Mouse (Mus musculus) lung, postnatal 4 days (tissue): Measurements from ENCODE around the gene Gm4869.

Experiments used
- DNase-seq, 2 experiments: peaks; one replicate each; pipeline ENCODE4 v3.0.0; 2021

Gm4869 gene

DNA sequence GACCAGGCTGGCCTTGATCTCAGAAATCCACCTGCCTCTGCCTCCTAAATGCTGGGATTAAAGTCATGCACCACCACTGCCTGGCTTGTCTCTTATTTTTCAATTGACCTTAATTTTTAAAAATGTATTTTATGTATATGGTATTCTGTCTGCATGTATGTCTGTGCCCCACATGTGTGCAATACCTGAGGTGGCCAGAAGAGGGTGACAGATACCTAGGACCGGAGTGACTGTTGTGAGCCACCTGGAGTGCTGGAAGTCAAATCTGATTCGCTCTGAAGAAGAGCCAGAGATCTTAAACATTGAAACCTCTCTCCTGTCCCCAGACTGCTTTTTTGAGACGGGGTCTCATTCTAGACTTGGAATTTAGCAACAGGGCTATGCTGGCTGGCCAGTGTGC, 26.9 kb downstream of the Gm4869 start:
- peak in 1 of 2 experiments; percentile 19 for DNase-seq

DNA sequence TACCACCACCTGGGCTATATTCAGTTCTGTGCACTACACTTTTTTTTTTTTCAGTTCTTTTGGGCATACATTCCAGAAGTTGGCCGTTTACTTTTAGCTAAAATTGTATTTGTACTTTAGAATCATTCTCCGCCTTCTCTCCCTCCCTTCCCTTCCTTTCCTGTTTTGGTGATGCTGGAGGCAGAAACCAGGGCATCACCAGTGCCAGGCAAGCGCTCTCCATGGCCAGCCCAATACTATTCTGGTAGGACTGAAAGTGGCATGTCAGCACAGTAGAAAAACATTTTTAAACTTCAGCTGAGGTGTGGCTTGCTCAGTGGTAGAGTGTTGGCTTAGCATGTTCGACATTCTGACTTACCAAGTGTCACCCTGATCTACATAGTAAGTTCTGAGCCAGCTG, 36.0 kb downstream of the Gm4869 start:
- DNase-seq, result no peak

DNA sequence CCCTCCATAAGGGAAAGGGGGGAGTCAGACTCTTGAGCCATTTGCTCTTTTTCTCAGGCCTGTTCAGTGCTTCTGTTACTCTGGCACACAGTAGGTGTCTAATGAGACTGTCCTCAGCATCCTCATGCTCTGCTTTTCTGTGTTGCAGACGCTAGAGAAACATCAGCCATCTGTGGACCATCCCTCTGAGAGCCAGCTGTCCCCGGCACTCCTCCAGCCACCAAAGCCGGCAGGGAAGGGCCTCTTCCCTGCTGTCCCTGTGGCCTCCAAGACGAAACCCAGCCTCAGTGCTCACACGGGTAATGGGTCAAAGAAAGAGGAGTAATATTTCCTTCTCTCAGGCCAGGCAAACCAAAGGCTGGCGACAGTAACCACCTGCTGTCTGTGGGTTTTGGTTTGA, 45.7 kb downstream of the Gm4869 start:
- DNase-seq, result no peak

DNA sequence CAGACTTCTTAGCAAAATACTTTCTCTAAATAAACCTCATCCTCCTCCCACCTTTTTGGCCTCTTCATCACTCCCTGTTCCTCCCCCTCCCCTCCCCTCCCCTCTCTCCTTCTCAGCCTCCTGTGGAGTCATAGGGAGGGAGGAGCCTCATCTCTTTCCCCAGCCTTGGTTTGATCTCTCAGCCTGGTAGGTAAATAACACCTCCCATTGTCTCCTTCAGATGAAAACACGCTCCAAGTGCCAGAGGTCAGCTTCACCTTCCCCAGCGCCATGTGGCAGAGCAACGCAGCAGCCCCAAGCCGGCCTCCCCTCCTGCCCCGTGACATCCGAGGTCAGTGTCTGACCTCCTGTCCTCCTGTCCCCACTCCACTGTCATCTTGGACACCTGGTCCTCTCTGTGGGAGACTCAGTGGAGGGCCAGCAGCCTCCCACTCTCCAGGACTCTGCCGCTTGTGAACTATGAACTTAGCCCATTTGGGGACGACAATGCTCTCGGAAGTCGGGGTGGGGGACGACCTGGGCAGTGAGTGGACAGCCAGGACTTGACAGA, 47.3 kb downstream of the Gm4869 start:
- no peak for DNase-seq

DNA sequence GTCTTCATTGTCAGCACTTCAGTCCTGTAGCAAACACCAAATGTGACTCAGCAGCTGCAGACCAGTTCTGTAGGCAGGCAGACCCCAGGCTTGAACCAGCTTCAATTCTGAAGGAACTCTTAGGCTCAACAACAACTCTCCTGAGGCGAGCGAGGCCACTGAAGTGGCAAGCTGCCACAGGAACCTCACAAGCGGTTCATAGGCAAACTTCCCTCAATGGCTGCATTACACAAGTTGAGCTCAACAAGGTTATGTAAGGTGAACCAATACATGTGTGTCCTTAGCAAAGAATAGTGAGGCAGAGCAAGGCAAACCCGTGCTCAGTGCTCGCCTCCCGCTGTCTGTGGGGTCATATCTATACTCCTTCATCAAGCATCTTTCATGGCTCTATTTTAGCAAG, 52.7 kb downstream of the Gm4869 start:
- DNase-seq, result no peak

DNA sequence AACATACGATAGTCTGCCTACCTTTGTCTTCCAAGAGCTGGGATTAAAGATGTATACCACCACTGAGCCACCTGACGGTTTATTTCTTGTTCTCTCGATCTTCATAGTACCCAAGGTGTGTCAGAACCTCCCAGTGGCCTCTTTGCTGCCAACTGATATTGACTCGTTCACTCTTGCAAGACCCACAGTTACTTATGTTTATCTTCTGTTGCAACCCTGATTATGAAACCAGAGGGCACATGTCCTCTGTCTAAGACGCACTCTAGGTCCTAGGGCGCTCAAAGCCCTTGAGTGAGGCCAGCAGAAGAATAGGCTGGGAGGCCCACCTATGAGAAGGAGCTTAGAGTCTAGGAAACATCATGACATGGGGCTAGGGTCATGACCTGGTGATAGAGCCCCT, 55.3 kb downstream of the Gm4869 start:
- no peak for DNase-seq

DNA sequence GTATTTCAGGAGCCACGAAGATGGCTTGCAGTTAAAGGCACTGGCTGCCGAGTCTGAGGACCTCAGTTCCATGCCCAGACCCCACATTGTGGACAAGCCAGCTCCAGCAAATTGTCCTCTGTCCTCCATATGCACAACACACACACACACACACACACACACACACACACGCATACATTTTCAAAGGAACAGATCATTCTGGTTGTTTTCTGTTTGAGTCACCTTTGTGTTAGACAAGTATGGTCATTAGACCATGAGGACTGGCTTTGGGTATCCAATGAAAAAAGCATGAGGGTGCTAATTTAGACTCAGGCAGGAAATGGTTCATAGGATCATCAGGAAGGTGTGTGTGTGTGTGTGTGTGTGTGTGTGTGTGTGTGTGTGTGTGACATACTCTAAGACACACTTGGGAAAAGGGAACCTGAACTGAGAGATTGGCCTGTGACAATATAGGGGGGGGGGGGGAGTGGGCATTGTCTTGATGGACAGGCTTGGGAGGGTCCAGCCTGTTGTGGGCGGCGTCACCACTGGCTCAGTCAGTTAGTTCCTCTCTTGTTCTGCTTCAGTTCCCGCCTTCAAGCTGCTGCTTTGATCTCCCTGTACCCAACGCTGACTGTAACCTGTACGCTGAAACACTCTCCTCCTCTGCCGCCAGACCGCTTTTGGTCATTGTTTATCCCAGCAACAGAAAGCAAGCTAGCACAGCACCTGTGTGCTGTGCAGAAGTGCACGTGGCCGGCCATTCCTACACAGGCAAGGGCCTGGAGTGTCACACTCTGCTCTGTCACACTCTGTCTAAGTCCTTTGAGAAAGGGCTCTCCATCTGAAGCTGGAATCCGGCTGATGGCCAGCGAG, 56.8 kb downstream of the Gm4869 start:
- peak in 1 of 2 experiments; percentile 38 for DNase-seq

DNA sequence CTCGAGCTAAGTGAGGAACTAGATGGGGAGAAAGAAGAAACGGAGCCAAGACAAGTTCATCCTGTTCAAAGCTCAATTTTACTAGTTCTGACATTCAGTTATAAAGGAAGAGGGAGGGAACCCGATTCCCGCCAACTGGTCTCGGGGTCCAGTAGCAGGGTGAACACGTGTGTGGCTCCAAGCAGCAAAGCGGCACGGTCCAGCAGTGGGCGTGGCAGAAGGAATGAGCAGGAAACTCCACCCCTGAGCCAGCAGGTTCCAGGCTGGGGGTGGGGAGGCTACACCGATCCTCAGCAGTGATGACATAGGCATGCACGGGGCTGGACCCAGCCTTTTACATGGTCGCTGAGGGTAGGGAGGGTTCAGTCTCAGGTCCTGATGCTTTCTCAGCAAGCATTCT, 57.5 kb downstream of the Gm4869 start:
- DNase-seq, result peak; percentile 78 to 84

DNA sequence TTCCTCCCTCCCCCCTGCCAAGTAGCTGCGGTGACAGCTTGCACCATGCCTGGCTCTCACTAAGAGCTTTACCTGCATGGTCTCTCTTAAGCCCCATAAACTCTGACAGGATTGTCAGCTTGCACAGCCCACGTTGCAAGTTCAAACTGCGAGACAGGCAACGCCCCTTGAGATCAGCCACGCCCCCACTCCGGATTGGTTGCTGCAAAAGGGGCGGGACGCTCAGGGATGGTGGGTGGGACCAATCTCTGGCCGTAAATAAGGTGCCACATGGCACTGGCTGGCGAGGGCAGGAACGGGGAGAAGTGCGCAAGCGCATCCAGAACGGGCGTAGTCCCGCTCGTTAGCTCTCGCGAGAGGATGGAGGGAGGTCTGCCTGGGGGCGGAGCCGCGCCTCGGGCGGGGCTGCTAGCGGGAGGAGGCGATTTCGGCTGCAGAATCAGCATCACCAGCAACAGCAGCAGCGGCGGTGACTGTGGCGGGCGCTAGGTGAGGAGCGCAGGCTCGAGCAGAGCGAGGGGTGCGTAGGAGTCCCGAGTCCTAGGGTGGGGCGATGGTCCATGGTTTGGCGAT, 59.8 kb downstream of the Gm4869 start, which contains the start of gene Chst12:
Gene Chst12, plus strand, starts transcription at position 343 of the 573 bp plus-strand sequence.
- DNase-seq, result peak; percentile 100

DNA sequence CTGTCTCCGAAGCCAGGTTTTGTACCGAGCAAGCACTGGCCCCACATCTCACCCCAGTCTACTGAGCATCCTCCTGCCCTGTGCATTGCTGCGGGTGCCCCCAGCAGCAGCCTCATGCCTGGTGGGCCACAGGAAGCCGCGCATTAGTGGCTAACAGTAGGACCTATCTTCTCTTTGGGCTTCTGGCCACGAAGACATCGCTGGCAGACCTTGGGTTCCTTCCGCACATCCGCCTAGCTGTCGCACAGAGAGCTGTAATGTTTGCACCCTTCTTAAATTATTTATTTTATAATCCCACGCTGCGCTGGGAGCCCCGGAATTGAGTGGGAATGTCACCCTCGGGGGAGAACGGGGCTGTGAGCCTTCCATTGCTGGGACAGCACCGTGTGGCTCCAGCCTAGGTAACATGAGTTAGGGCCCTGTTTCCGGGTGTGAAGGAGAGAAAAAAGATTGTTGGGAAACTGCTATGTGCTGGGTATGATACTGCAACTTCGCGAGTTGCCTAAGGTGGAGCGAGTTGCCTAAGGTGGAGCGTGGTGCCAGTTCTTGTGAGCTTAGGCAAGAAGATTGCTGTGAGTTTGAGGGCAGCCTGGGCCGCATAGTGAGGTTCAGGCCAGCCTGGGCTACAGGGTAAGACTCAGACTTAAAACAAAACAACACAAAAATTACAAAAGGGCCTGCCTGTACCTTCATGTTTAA, 60.8 kb downstream of the Gm4869 start:
- DNase-seq, result peak in 1 of 2 experiments; percentile 26

DNA sequence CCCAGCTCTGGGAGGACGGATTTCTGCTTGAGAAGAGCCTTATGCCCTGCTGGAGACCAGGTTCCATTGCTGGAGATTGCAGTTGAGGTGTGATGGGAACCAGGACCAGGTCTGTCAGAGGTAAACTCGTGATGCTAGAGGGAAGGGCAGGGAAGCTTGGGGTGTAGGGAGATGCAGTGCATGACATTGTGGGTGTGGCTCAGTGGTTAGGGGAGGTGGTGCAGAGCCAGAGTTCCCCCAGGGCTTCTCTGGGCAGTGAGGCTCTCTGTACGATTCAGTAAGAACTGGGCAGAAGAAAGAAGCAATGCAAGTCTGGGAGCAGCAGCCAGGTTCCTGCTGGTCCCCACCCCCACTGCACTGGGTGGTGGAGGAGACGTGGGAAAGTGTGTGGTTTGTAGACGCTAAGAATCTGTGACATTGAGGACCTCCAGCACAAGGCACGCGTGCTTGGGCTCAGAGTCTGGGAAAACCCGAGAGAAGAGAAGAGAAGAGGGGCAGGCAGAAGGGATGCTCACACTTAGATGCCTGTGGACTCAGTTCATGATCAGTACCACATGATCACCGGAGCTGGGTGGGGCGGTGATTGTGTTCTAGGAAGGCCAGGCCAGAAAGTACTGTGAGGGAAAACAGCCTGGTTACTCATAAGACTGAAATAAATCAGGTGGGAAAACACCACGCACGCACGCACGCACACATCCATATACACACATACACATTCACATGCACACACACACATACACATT, 62.2 kb downstream of the Gm4869 start:
- DNase-seq, result no peak

DNA sequence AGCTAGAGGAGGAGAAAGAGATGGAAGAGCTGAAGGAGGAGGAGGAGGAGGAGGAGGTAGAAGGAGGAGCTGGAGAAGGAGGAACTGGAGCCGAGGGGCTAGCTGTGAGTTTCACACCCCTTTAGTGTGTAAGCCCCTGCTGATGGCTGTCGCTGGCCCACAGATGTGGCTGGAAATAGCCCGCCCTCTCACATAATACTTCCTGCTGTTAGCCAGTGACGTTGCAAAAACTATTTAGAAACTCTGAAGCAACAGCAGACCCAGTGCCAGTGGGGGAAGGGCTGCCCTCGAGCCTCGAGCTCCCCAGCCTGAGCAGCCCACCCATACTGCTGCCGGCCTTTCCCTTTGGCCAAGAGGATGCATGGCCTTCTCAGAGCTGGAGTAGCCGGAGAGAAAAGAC, 63.2 kb downstream of the Gm4869 start:
- DNase-seq, result peak; percentile 73 to 81

DNA sequence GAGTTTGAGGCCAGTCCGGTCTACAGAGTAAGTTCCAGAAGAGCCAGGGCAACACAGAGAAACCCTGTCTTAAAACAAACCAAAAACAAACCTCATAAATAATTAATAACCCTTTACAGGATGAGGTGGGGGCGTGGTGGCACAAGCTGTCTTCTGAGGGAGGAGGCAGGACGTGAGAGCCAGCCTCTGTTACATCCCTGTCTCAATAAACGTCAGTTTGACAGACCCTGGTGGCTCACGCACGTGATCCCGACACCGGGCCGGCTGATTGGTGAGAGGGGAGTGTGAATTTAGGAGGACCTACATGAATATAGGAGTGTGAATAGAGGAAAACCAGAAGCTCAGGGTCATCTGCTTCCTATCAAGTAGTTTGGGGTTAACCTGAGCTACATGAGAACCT, 63.8 kb downstream of the Gm4869 start:
- no peak for DNase-seq

DNA sequence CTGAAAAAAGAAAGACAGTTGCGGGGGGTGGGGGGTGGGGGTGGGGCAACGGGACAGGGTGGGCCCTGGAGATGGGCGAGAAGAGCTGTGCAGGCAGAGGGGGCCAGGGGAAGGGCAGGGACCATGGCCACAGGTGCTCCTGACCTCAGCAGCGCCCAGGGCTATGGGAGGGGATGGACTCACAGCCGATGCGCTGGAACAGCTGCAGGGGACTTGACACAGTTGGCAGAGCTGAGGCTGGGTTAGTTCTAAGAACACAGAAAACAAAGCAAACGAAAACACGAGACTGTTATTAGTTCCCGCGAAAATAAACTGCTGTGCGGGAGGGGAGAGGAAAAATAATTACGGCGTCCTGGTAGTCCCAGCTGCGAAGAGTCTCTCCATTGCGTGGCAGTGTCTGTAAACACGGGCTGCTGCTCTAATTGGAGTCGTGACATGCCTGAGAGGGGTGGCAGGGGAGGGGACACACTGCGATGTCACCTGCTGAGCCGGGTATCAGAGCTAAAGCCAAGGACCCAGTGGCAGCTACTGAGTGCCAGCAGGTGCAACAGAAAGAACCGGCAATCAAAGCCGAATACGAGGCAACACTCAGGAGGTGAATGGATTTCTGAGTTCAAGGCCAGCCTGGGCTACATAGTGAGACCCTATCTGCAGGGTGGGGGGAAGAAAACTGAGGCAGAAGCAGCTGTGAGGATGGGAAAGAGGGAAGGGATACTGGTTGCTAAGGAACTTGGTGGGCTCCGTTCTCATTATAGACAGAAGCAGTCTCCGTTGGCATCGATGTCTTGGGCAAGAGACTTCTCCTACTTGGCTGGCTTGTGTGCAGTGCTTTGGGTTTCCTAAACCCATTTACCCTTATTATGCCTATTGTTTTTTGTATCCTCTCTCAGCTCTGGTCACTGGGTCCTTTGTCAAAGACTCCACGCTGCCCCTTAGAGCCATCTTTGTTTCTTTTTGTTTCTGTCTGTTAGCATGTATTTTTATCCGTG, 64.9 kb downstream of the Gm4869 start:
- no peak for DNase-seq

DNA sequence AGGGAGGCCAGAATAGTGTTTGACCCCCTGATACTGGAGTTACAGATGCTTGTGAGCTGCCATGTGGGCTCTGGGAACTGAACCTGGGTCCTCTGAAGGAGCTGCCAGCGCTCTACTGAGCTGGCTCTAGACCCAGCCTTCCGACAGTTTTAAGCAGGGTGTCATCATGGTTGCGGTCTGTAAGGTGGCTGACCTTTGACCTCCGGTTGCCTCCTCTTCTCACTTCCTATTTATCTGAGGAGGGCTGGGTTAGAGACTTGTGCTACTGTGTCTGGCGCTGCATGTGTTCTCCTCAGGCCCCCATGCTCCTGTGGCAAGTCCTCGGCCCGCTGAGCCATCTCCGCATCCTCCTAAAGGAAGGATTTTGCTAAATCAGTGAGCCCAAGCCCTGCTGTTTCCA, 68.5 kb downstream of the Gm4869 start:
- peak in 1 of 2 experiments; percentile 51 for DNase-seq

DNA sequence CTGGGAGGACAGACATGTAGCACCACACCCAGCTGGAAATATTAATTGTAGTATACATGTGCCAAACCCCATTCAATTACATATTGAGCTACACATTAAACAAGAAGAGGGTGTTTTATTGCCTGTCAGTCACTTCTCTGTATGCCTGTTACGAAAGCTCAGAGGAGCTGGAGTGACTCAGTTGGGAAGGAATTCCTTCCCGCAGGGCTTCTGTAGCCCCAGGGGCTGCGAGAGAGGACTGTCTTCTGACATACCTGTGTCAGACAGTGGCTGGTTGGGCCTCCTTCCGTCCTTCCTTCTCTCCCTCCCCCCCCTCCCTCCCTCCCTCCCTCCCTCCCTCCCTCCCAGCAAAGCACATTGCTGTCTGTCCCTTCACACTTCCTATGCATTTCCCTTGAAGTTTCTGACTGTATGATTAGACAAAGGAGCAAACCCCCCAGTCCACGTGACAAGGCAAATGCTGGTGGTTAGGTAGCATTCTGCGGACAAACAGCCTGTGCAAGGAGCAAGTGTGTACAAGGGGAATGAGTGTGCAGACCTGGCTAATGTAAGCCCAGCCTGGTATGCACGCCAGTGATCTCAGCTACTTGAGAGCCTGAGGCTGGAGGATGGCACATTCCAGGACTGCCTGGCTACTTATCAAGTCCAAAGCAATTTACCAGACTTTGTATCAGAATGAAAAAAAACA, 69.5 kb downstream of the Gm4869 start:
- DNase-seq, result no peak

DNA sequence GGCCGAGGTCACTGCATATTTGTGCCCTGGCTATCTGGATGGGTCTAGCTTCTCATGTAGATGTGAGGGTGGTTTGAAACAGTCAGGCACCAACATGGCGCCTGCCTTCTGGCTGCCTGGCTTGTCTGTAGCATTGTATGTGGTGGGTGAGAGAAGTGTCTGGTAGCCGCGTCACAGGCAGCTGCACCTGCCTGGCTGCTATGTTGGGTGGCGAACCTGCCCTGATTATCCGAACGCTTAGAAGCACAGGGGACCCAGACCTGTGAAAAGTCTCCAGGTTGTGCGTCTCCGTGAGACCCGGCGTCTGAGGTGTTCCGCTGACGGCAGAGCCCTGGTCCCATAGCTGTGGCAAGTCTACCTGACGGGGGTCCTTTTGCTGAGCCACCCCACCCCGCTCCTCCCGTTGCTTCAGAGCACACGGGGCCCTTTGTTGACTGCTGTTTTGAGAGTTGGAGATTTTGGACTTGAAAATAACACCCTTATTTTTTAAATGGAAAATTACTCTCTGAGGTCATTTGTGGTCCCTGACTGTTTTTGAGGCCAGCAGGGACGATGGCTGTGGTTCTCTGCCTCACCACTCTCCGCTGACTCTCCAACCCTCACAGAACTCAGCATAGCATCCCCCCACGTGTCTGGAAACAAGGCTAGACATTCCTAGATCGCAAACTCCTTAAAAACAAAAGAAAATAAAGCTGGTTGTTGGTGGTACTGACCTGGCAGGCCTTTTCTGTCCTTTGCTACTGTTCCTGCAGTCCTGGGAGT, 71.9 kb downstream of the Gm4869 start:
- DNase-seq, result no peak

DNA sequence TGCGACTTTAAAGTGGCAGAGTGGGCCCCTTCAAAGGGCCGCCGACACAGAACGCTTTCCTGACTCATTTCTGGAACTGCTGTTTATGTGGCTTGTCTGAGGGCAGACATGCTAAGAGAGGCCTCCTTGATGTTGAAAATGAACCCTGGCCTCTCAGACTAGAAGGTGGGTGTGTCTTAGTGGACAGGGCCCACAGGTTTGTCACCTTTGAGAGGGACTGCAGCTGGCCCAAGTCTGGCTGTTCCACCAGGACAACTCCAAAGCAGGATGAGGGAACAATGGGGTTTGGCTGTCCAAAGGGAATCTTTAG, 72.4 kb downstream of the Gm4869 start:
- no peak for DNase-seq

DNA sequence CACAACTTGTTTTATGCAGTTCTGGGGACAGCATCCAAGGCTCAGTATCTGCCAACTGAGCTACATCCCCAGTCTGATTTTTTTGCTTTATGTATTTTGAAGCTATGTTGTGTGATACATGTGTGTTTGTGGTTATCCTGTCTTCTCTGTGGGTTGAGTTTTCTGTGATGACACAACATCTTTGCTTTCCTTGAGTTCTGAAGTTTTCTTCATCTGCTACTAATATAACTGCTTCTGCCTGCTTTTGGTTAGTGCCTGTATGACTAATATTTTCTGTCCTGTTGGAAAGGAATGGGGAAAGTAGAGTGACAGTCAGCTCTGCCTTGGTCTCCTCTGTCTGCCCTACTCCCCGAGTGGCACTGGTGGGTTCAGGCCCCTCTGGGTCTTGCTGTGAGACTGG, 75.8 kb downstream of the Gm4869 start:
- DNase-seq, result no peak

DNA sequence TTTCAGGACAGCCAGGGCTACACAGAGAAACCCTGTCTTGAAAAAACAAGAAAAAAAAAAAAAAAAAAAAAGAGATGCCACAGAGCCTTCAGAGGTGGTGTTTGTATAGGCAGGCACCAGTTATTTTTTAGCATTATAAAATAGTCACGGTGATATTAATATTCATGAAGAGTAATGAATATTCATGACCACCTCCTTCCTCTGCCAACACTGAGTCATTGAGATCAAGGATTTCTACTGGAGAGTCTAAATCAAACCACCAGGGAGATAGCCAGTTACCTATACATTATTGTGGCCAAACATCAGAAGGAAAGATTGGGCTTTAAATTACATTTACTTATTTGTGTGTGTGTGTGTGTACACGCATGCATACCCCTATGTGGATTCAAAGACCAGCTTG, 81.3 kb downstream of the Gm4869 start:
- no peak for DNase-seq
